Mouse (Mus musculus) layer of hippocampus, postnatal 10 days (tissue): ENCODE data around the gene Cd2ap. TPM values are rescaled to one million over a fixed set of nuclear protein-coding genes. Genes with fewer than 3 reads are reported as not detected.
"Not testable (repeated sequence)": the region's sequence is repeated elsewhere in the genome, so short reads cannot be mapped to it uniquely, and the experiment has no call there.

Source experiments
- DNase-seq, 2 experiments: peaks; one replicate each; pipeline ENCODE4 v3.0.0; 2021; ENCODE audit warnings: low spot score in 2 of 2
- long read RNA-seq: library from polyadenylated mRNA; stranded (forward); transcript quantifications from one replicate; pipeline ENCODE4 v2.0.0, GENCODE M21; 2023
- total RNA-seq, 2 experiments: library from RNA; stranded (reverse); gene quantifications; 2 replicates each; pipeline ENCODE4 v1.2.3; 2021

Gene Cd2ap
- 10 to 100 TPM; 22.1 to 26.7 TPM for total RNA-seq
- long read RNA-seq, partial matches to known transcripts = 1 of 2 reads
- long read RNA-seq, other reads (novel, unspliced or antisense) = 1 of 2 reads

DNA sequence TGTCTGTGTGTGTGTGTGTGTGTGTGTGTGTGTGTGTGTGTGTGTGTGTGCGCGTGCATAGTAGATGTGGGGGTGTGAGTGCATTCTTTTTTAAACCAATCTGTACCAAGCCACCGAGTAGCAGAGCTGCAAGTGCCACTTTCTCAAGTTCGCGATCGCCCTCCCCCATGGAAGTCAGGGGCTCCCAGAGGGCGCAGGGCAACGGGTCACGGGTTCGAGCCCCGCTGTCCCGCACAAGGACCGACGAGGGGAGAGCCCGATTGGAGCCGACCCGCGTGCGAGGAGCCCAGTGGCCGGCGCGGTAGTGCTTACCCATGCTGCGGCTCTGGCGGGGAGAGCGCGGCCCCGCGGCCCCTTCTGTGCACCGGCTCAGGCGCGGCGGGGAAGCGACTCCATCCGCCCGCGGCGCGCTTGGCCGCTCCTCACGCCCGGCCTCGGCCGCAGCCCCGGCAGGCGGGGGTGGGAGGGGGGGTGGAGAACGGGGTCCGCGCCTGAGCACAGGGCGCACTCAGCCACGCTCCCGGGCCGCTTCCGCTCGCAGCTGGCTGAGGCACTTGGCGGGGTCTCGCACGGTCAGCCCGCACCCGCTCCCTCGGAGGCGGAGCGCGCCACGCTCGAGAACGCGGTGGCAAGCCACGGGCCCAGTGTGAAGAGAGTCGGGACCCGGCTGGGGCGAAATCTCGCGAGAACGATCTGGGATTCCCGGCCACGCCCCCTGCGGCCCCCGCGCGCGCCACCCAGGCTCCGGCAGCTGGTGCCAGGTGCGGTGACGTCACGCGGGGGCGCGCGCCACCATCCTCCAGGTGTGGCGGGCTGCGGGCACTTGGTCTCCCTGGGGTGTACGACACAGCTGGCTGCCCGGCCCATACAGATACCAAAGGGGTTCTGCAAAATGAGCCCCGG is at the start of gene Cd2ap:
Cd2ap (minus strand) TSS at position 665 of the 903 bp plus-strand sequence.
- peak; percentile 97 to 98 for DNase-seq

DNA sequence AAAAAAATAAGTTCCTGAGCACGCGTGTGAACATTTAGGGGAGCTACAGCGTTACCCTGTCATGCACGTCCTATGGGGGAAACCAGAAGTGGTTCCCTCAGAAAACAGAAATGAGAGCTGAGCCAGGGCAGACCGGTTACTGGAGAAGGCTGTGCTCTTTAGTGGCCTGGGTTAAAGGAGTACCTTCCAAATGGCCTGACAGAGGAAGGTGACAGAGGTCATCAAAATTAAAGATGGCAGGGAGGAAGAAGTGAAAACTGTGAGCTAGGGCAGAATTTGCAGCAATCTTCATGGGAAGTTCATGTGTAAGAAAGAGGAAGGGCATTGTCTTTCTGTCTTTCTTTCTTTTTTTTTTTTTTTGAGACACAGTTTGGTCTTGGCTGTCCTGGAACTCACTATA is 48.3 kb upstream of the Cd2ap start:
- no peak for DNase-seq

DNA sequence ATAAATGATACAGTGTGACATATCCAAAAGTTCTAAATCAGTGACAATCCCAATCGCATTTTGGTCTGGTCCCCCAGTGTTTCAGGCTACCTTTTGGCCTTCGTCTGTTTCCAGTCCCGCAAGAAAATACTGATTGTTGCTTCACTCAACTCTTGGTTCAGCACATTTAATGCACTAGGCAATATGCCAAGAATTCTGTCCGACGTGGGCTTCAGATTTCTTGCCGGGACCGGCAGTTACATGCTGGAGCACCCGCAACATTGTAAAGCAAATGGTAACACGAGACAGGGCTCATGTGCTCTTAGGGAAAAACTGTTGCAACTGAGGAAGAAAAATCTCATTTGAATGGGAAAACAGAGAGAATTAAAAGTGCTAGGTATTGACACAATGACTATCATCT is 42.3 kb upstream of the Cd2ap start:
- DNase-seq = no peak

DNA sequence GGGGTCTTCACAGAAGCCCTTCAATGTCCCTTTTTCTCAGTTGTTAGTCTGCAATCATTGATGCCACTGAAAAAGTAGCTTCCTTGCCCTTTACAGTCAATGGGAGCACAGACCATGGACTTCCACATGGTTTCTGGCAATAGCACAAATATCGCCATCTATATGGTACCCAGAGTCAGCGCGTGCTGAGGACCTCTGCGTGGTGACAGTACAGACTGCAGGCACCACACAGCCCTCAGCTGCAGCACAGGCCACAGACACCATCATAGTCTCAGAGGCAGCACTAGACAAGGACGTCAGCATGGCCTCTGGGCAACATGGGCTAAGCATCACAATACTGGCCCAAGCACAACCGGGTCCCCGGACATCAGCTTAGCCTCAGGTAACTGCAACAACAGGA is 38.3 kb upstream of the Cd2ap start:
- no peak for DNase-seq

DNA sequence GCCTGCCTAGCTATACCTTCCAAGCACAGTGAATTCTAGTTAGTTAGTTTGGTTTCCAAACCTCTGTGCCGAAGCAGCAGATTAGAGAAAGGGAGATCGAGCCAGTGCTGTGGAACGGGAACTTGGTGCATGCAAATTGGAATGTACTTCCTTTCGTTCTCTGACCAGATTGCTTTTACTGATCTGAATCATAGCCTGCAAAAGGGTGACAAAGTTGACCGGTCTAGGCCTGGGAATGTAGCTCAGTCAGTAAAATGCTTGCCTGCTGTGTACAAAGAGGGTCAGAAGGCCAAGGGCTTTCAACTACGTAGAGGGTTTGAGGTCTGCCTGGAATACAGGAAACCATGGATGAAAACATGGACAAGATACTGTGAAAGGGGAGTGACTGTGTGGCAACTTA is 35.7 kb upstream of the Cd2ap start:
- DNase-seq = no peak

DNA sequence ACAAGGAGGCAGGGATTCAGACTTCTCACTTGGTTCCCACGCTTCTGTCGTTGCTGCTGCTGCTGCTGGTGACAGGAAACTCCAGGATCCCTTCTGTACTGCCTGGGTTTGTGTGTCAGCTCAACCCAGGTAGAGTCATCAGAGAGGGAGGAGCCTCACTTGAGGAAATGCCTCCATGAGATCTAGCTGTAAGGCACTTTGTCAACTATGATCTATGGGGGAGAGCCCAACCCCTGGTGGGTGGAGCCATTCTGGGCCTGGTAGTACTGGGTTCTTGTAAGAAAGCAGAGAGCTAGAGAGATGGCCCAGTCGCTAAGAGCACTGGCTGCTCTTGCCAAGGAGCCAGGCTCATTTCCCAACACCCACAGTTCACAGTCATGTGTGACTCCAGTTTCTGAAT is 34.0 kb upstream of the Cd2ap start:
- DNase-seq = no peak

DNA sequence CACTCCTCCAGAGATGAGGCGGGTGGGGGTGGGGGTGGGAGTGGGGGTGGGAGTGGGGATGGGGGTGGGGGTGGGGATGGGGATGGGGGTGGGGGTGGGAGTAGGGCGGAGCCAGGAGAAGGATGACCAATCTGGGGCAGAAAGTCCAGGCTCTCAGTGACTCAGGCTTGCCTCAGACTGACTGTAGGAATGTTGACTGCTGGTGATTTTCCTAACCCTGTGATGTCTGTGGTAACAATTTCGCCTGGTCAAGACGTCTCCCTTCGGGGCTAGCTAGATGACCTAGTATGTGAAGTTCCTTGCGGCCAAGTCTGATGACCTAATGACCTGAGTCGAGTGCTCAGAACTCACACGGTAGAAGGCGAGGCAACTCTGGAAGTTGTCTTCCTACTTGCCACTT is 32.9 kb upstream of the Cd2ap start:
- no peak for DNase-seq

DNA sequence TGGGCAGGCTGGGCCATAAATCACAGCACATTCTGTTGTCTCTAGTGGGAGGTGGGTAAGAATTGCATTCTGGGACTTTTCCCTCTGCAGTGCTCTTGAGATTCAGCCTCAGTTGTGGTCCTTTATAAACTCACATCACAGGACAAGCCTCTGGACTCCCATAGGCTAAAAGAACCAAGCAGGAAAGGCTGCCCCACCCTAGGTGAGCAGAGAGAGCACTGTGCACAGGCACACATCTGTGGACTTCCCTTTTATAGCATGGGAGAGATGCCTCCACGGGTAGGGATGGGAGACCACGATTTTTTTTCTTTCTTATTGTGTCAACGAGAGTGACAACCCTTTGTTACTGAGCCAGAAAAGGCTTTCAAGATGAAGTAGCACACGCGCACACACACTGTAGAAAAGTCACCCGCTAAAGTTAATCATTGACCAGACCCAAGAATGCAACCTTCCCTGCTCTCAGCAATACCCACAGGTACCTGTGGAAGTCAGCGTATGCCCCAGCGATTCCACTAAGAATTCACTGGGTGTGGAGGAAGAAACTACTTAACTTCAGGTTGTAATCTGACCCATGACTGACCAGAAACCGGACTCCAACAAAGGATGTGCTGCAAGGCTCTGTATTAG is 32.4 kb upstream of the Cd2ap start:
- no peak for DNase-seq

DNA sequence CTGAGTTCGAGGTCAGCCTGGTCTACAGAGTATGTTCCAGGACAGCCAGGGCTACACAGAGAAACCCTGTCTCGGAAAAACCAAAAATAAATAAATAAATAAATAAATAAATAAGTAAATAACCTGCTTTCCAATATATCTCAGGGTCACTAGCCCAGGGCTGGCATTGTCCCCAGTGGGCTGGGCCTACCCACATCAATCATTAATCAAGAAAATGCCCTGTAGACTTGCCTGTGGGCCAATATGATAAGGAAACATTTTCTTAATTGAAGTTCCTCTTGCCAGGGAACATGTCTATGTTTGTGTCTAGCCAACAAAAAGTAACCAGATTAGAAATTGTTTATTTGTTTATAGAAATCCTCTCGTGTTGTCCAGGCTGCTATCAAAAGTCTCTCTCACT is 31.7 kb upstream of the Cd2ap start:
- DNase-seq = no peak

DNA sequence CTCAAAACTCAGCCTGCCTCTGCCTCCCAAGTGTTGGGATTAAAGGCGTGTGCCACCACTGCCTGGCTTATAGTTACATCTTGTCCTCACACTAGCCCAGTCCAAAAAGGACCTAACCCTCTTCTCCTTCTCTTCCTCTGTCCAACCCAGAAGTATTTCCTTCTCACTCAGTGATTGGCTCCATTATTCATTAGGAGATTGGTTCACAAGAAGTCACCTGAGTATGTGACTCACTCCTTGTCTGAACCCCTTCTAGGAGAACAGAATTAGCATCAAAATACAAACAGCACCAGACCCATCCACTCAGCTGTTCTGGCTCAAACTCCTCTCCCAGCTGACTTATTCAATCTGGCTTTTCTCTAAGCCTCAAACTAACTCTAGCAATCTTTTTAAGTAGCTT is 30.0 kb upstream of the Cd2ap start:
- not testable (repeated sequence) for DNase-seq

DNA sequence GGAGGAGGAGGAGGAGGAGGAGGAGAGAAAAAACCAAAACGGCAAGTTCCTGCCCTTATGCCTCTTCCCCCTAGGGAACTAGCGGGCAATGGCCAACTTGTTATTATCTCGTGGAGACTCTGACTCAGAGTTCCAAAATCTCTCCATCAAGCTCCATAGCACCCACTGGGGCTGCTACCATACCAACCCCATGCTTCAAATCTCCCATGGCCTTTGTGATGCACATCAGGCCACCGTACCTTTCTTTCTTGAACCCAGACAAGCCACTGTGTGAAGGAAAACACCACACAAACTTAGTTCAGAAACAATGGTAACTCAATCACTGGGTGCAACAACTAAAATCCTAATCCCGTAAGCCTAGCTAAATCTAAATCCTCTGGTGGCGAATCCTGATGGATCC is 29.5 kb upstream of the Cd2ap start:
- DNase-seq = no peak

DNA sequence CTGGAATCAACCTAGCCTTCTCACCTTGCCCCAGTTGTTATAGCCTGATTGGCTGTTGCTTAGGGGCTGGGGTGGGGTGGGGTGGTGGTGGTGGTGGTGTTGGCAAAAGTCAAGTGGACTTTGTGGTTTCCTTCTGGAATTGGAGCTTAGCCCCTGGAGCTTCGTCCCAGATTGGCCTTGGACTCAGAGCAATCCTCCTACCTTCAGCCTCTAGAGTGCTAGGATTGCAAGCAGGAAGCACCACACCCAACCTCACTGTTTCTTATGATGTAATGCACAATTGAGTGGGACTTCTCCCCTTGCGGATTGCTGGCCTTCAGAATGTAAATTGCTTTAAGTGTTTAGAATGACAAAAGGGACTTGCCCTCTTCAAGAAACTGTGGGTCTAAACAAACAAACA is 24.3 kb upstream of the Cd2ap start:
- DNase-seq = no peak

DNA sequence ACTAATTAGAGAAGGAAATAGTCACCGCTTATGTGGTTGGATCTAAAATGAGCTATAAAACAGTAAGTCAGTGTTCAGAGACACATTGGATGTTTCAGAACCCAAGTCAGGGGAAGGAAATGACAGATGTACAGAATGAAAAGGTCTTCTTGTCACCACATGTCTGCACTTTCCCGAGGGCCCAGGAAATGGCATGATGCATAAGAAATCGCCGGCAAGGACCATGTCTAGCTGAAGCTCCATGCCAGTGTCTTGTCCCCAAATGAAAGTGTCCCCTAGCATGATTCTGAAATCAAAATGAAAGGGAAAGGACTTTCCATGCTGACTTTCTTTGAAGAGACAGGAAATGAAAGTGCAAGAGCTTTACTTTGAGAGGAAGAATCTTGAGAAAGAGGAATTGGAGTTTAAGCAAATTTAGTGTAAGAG is 10.8 kb upstream of the Cd2ap start:
- DNase-seq = no peak

DNA sequence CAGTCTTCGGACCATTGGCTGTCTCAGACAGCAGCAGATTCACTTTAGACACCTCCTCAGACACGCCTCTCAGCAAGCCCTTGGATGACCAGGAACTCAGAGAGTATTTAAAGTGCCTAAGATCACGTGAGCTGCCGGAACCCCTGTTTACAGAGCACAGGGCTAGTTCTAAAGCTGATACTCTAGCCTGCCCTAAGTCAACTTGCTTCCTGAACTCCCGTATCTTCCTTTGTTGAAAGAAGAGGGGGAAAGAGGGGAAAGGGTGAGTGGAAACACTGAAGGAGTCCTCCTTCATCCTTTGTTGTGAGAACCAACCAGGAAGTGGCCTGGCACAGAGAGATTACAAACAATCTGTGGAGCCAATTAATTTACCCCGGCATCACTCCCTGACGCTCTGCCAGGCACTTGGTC is 8.6 kb upstream of the Cd2ap start:
- DNase-seq = no peak

DNA sequence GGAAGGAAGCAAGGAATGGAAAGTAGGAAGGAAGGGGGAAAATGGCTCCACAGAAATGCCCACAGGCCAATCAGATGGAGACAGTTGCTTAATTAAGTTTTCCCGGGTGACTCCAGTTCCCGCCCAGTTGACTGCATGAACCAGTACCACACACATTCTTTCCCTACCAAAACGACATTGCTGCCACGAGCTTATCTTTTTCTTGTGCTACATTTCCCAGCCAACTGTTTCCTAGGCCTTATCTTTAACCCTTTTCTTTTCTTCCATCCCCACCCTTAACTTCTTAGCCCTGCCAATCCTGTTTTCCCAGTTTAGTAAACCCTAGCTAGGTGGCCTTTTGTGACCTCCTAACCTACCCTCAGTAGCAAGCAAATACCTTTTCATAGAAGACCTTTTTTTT is 7.9 kb upstream of the Cd2ap start:
- DNase-seq = no peak

DNA sequence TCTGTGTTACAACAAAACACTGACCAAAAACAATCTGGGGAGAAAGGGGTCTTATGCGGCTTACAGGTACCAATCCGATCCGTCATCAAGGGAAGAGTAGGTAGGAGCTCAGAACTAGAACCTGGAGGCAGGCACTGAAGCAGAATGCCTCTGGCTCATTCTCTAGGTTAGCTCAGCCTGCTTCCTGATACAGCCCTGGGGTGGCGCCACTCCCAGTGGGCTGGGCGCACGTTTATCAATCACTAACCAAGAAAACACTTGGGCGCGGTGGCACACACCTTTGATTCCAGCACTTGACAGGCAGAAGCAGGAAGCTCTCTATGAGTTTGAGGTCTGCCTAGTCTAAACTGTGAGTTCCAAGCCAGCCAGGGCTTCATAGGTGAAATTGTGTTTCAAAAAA is 7.3 kb upstream of the Cd2ap start:
- DNase-seq = no peak

DNA sequence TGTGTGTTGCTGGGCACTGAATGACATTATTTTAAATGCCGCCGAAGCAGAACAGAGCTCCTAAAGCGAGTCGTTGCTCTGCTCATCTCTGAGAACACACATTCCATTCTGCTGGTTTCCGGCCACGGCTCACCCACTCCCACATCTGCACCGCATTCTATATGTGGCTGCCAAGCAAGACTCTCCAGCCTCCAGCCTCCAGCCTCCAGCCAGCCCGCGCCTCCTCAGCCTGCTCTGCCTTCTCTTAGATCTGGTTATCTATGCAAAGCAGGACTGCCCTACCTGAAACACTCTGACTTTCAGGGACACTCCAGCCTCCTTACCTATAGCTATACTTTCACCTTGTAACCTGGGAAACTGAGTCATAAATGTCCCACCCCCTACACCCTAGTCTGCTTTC is 6.8 kb upstream of the Cd2ap start:
- no peak for DNase-seq

DNA sequence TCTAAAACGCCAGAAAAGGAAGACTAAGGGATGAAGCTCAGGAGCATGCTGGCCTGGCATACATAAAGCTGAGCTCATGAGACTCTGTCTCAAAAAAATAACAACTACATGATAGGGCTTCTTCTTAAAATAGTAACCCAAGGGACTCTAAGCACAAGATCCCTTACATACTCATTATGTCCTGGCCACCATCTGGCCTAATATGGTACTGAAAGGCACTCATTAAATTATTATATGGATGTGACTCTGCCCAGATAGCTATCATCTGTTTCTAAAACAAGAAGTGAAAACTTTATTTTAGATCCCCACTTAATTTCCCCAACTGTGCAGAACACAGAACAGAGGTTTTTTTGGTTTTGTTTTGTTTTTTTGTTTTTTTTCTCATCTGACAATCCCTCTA is 6.4 kb upstream of the Cd2ap start:
- no peak for DNase-seq

DNA sequence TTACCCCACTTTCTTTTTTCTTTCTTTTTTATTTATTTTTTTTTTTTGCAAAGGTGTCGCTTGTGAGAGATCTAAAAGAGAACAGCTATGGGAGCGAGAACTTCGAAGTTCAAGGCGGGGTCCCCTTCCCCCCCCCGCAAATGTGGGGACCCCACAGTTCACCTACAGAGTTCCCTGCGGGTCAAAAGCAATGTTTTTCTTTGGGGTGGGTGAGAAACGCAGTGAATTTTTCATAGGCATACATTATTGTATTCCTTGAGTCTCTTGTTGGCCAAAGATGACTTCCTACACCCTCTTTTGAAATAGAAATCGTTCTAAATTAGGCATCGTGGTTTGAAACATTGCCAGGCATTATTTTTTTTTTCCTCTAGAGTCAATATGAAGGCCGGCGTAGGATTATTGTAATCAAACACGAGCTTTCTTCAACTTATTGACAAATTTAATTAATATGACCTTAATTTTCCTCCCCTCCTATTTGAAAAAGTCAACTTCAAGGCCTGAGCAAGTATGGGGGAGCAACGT is 500 bp upstream of the Cd2ap start:
- DNase-seq = no peak

DNA sequence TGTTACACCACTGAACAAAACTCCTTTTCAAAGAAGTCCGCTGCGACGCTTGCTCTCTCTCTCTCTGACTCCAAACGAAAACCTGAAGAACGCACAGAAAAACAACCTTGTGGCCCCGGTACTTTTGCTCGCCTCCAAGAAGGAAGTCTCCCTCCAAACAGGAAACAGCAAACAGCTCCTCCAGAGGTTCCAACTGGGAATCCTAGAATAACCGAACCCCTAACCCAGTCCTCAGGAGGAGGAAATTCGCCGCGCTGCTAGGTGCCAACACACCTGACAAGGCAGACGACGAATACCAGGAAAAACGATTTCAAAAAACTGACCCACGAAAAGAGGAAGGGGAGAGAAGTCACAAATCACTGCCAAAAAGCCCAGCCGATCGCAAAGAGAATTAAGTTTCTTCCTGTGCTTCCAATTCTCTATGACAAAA is 879 bp downstream of the Cd2ap start:
- peak; percentile 28 to 43 for DNase-seq

DNA sequence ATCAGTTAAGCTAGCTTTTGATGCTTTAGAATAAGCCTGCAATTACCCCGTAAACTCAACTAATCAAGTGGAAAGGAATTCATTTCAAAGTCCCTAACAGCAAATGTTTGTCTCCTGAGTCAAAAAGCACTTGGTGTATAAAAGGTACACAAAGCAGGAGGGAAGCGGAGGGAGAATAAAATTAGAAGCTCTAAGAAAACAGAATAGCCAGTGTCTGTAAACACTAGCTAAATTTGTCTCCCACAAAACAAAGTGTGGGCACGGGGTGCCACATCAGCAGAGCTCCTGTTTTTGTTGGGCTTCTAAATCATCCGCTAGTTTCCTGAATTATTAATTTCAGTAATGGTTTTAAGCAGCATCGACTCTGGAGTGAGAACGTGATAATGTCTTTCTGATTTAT is 1.4 kb downstream of the Cd2ap start:
- no peak for DNase-seq

DNA sequence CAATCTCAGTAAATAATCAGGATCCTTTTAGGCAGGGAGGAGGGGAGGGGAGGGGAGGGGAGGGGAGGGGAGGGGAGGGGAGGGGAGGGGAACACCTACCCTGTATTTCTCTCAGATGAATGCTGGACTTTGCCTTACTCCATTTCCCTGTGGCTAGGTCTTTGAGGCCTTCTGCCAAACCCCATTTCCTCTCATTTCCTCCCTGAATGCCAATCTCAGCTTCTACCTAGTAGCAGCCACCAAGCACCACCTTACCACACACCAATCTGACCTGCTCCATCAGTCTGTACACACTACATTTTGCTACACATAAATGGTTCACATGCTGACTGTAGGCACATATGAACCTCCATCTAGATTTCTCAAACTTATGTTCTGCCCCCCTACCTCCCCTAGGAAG is 6.0 kb downstream of the Cd2ap start:
- no peak for DNase-seq
